Mouse (Mus musculus): Measurements from ENCODE around the gene Celf1.
"Not testable (repeated sequence)": the region's sequence is repeated elsewhere in the genome, so short reads cannot be mapped to it uniquely, and the experiment has no call there.

DNA sequence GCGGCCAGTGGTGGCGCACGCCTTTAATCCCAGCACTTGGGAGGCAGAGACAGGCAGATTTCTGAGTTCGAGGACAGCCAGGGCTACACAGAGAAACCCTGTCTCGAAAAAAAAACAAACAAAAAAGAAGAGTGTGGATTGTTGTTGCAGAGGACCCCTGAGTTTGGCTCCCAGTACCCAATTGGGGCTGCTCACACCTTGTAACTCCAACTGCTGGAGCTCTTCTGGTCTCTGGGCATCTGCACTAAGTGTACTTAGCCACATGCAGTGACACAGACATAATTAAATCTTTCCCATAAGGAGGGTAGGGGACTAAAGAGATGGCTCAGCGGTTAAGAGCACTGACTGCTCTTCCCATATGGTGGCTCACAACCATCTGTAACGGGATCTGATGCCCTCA lies 82.1 kb downstream of the Celf1 start:
- TF ChIP-seq CTCF (IDR thresholded peaks at IDR 0.05; ENCODE audit: control insufficient read depth, insufficient read depth, insufficient replicate concordance, low read depth, low read length); POLR2A (IDR thresholded peaks at IDR 0.05; ENCODE audit: control insufficient read depth, low read depth, low read length): not testable (repeated sequence)

Data from testis, adult 2 months (tissue).